Mouse (Mus musculus): ENCODE measurements at regions not wholly inside any gene's neighbourhood (a gene's known extent, or its start where the extent isn't known, plus 50 kb on each side); places are given as distances from the start of the nearest gene placed in this dataset.

DNA sequence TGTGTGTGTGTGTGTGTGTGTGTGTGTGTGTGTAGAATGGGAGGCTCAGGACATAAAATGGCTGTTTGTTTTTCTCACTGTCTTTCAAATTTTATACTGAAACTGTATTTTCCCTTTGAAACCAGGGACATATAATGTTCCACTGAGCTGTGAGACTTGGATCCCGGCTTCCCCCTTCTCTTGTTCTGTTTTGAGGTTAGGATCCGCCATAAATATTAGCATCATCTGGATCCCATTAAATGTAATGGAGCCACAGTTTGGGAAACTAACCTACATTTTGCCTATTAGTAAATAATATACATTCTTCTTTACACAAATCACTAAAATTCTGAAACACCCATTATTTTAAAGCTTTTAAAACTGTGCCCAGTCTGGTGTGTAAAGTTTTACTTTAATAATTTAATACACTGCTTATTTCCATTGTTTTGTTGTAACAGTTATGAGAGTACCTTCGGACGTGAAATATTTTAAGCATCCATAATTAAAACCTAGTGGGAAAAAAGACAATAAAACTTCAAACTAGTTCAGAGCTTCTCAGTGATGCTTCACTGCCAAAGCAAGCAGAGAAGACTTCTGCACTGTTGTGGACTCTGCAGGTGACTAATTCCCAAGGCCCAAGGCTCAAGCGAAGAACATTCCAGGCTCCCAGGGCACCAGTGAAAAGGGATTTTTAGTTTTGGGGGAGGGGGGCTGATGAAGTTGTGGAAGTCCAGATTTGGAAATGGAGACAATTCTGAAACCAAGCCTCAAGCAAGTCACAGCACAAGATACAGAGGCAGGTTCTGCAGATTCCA is 684.9 kb downstream of the Fat4 start:
- DNase-seq (ENCODE audit: low read depth, low spot score) = no peak

DNA sequence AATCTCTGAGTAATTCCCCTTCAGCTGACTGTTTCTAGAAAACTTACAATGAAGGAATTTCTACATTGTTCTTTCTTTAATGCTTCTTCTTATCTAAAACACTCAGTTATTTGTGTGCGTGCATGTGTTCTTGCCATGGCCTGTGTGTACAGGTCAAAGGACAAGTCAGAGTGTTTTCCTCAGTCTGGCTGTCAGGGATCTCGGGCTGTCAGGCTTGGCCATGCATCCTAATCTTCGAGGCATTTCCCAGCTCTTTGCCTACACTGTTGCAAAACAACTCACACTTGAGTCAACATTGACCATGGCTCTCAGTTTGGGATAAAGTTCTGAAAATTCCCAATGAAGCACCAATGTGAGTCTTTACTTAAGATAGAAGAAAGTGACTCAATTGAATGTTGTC is 688.5 kb downstream of the Fat4 start:
- DNase-seq (ENCODE audit: low read depth, low spot score) = no peak

GRCm38 (mm10) chr3:39591312-39591711 is 704.6 kb downstream of the Fat4 start:
- no peak for DNase-seq (ENCODE audit: low read depth, low spot score)

- no peak for DNase-seq (ENCODE audit: low read depth, low spot score)
These were observed 705.8 kb downstream of the Fat4 start for GRCm38 (mm10) chr3:39592349-39593117.

DNA sequence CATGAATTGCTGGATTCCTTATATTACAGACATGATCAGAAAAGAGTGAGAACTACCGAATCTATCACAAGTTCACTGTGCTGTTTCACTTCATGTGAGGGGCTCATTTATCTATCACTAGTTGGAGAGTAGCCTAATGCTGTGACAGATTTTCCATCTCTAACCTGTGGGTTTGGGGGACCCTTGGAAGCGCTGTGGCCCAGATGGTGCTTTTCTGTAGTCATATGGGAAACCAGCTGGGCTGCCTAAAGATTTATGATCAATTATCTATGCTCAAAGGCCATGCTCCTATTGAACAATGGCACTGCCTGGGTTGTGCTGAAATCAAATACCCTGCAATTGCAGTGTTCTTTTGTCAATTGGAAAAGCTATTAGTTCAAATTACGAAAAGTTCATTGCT is 723.2 kb downstream of the Fat4 start:
- DNase-seq (ENCODE audit: low read depth, low spot score) = no peak

- no peak for DNase-seq (ENCODE audit: low read depth, low spot score)
These were observed 725.7 kb downstream of the Fat4 start for GRCm38 (mm10) chr3:39612408-39612807.

GRCm38 (mm10) chr3:39637924-39638323 is 751.2 kb downstream of the Fat4 start:
- DNase-seq (ENCODE audit: low read depth, low spot score) = no peak

DNA sequence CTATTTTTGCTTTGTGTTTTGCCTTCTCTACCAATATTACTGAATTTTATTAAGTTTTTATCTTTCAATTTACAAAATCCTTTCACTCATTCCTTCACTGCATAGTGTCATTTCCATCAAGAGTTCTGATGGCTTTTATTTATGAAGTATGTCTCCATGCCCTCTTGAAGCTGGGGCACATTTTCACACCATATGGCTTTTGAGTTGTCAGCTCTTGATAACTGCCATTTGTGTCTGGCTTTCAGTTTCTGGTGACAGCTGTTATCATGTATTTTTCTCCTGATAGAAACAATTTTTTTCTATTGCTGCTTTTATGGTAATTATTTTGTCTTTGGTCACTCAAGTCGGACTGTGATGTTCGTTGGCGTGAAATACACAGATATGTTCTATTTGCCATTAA is 756.5 kb downstream of the Fat4 start:
- DNase-seq (ENCODE audit: low read depth, low spot score) = no peak

DNA sequence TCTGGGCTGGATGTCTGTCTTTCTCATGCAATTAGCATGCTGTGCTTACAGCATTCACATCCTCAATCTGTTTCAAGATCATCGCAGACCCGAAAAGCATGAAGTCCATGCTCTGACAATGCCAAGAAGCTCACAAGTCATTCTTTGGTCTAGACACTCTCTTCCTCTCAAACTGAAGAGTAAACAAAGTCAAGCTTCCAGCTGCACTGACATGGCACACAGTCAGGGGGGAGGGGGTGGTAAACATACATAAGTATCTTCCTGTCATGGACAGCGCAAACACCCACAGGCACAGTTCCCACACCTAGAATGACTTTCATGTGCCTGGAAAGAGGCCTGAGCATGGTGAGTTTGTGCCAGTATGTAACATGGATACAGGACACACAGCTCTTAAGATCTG is 780.1 kb downstream of the Fat4 start:
- DNase-seq (ENCODE audit: low read depth, low spot score) = no peak

DNA sequence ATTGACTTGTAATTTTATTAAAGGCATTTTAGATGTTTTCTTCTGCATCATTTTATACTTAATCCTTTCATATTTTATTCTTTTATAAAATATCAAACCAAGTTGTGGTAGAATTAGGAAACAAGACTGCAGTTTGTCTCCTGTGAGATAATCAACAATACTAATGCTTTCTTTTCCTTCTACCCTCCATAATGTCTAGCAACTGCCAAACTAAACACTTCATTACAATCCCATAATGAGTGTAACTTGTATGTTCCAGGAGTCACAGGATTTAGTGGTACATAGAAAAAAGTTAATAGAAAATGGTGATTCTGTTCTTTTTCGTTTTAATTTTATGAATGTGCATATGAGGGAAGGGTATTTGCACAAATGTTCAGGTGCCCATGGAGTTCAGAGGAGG is 782.4 kb downstream of the Fat4 start:
- DNase-seq (ENCODE audit: low read depth, low spot score) = no peak

- DNase-seq (ENCODE audit: low read depth, low spot score) = no peak
These were observed 787.3 kb downstream of the Fat4 start for GRCm38 (mm10) chr3:39673997-39674396.

DNA sequence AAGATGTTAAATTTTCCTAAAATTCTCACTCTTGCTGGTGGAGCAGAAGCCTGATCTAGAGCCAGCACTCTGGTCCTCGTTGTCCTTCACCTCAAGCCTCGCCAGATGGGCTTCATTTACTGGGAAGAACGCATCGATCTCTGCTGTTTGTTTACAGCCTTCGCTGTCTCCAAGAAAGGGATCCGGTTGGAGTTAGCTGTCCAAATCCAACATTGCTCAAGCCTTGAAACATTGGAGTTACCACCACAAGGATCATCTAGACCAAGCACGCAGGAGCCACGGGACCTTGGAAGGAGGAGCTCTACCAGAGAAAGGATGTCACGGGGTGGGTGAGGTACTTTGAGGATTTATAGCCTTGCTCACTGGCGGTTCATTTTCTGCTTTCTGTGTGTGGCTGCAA is 788.2 kb downstream of the Fat4 start:
- DNase-seq (ENCODE audit: low read depth, low spot score) = no peak

DNA sequence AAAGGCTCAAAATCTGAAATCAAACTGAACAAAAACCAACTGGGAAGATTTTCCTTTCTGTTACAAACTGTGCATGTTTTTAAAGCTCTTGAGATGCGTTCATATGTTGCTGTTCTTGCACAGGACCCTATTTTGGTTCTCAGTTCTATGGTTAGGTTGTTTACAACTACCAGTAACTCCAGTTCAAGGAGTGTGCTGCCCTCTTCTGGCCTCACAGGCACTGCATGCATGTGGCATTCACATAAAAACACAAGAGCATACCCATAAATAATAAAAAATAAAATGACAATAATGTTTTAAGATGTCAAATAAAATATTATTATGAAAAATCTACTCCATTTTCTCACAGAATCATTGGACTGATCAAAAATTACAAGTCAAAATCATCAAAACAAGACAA is 818.9 kb downstream of the Fat4 start:
- DNase-seq (ENCODE audit: low read depth, low spot score) = peak; percentile 43

- no peak for DNase-seq (ENCODE audit: low read depth, low spot score)
These were observed 818.0 kb upstream of the Intu start for GRCm38 (mm10) chr3:39712795-39713709.

GRCm38 (mm10) chr3:39714056-39714592 is 817.0 kb upstream of the Intu start:
- DNase-seq (ENCODE audit: low read depth, low spot score) = no peak

GRCm38 (mm10) chr3:39718946-39719545 is 812.0 kb upstream of the Intu start:
- no peak for DNase-seq (ENCODE audit: low read depth, low spot score)

DNA sequence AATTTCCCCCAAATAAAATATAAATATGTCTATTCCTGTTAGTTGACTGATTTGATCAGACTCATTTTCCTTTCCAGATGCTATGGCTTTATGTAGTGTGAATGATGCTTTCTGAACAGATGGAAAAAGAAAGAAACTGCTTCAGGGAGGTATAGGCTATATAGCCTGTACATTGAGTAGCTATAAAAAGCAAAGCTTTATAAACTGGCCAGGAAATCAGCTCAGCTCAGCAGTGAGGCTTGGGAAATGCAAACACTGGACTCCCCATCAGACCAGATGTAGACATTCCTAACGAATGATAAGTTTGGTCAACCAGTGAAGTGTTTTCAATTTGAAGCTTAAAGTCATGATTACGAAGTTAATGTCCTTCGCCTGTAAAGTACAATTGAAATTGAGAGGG is 805.3 kb upstream of the Intu start:
- no peak for DNase-seq (ENCODE audit: low read depth, low spot score)

DNA sequence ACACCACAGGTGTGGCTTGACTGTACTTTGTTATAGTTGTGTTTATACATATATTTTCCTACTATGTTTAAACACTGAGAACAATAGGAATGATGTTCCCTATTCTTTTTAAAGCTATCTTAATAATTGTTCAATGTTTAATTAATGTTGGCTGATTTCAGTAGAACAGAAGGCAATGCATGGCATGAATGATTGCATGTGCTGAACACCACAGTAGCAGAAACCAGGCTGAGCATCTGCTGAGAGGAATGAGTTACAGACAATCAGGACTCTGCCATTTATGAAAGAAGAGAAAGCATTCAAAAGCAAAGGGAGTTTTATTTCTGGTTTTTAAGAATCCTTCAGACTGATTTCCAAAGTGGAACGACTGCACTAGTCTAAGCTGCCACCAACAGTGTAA is 794.4 kb upstream of the Intu start:
- DNase-seq (ENCODE audit: low read depth, low spot score) = no peak

DNA sequence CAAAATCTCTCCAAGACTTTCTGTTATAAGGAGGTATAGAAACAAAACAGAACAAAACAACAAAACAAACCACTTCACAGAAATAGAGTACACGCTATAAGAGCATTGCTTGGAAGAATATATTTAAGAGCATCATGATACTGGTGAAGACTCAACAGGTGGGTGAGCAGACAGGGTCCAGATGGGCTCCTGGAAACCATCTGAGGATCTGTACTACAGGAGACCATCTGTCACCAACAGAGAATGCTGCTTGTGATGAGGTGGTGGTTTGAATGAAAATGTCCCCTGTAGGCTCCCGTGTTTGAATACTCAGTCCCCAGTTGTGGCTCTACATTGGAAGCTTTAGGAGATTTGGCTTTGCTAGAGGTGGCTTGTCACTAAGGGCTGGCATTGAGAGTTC is 785.1 kb upstream of the Intu start:
- no peak for DNase-seq (ENCODE audit: low read depth, low spot score)

DNA sequence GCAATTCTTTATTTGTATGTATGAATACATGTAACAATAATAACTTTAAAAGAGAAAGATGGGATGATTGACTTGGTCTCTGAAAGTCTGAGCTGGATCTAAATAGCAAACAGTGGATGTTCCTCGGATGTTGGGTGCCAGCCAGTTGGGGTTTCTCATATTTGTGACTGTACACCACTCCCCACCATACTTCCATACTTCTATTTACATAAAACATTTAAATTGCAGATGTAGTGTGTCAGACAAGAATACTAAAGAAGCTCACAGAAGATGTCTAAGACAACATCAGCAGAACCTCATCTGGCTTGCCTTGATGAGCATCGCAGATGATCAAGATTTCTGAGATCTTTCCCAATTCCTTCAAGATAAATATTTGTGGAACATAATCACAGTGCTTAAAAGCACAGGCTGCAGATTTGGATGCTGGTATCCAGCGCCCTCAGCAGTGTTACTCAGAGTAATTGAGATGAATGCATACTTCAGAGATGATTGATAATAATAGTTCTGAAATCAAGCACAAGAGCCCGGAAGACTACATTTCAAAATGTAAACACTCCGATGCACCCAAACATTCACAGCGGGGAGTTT is 762.0 kb upstream of the Intu start:
- DNase-seq (ENCODE audit: low read depth, low spot score) = no peak
